Mouse (Mus musculus) retina, postnatal 7 days (tissue): Measurements from ENCODE around the gene Mvk.

ENCODE experiments used
- DNase-seq: peaks from one replicate; pipeline ENCODE4 v3.0.0-alpha.2; 2012; ENCODE audit warnings: low read depth, low spot score

Gene Mvk

GRCm38 (mm10) chr5:114509461-114509860 lies 65.4 kb downstream of the Mvk start:
- no peak for DNase-seq
